Mouse (Mus musculus) fat pad, adult 2 months (tissue): ENCODE measurements around the gene Wdsub1.
"Not testable (repeated sequence)": the region's sequence is repeated elsewhere in the genome, so short reads cannot be mapped to it uniquely, and the experiment has no call there.

ENCODE experiments used
- DNase-seq: peaks from one replicate; pipeline ENCODE4 v3.0.0-alpha.2; 2011; ENCODE audit warnings: low read depth, low spot score; ENCODE audit errors: extremely low read depth

The Wdsub1 gene

GRCm38 (mm10) chr2:59881831-59882741 lies at the start of gene Wdsub1:
Gene Wdsub1, minus strand, starts transcription at chr2:59882591.
- DNase-seq, result no peak

- no peak for DNase-seq
These were observed 31.2 kb upstream of the Wdsub1 start for GRCm38 (mm10) chr2:59913610-59914009.

GRCm38 (mm10) chr2:59908048-59908447 lies 25.7 kb upstream of the Wdsub1 start:
- DNase-seq, result no peak

- DNase-seq, result no peak
These were observed 21.6 kb upstream of the Wdsub1 start for GRCm38 (mm10) chr2:59904007-59904406.

GRCm38 (mm10) chr2:59898666-59899065 lies 16.3 kb upstream of the Wdsub1 start:
- no peak for DNase-seq

GRCm38 (mm10) chr2:59898105-59898504 lies 15.7 kb upstream of the Wdsub1 start:
- DNase-seq, result no peak

- DNase-seq, result no peak
These were observed 14.4 kb upstream of the Wdsub1 start for GRCm38 (mm10) chr2:59896837-59897236.

GRCm38 (mm10) chr2:59896400-59896799 lies 14.0 kb upstream of the Wdsub1 start:
- no peak for DNase-seq

- no peak for DNase-seq
These were observed 7.3 kb upstream of the Wdsub1 start for GRCm38 (mm10) chr2:59889699-59890098.

GRCm38 (mm10) chr2:59882742-59883281 lies 421 bp upstream of the Wdsub1 start:
- DNase-seq, result no peak

GRCm38 (mm10) chr2:59881404-59881803 lies 987 bp downstream of the Wdsub1 start:
- DNase-seq, result no peak

GRCm38 (mm10) chr2:59878221-59878620 lies 4.2 kb downstream of the Wdsub1 start:
- DNase-seq, result no peak

GRCm38 (mm10) chr2:59877335-59877734 lies 5.1 kb downstream of the Wdsub1 start:
- DNase-seq, result no peak

- DNase-seq, result no peak
These were observed 5.9 kb downstream of the Wdsub1 start for GRCm38 (mm10) chr2:59876482-59876881.

GRCm38 (mm10) chr2:59870526-59870925 lies 11.9 kb downstream of the Wdsub1 start:
- no peak for DNase-seq

- DNase-seq, result no peak
These were observed 19.8 kb downstream of the Wdsub1 start for GRCm38 (mm10) chr2:59862618-59863017.

- no peak for DNase-seq
These were observed 28.0 kb downstream of the Wdsub1 start for GRCm38 (mm10) chr2:59854363-59854762.

GRCm38 (mm10) chr2:59853543-59853942 lies 28.8 kb downstream of the Wdsub1 start:
- no peak for DNase-seq

- DNase-seq, result no peak
These were observed 29.5 kb downstream of the Wdsub1 start for GRCm38 (mm10) chr2:59852916-59853315.

GRCm38 (mm10) chr2:59851885-59852284 lies 30.5 kb downstream of the Wdsub1 start:
- not testable (repeated sequence) for DNase-seq

GRCm38 (mm10) chr2:59843848-59844247 lies 38.5 kb downstream of the Wdsub1 start:
- no peak for DNase-seq

GRCm38 (mm10) chr2:59843156-59843555 lies 39.2 kb downstream of the Wdsub1 start:
- DNase-seq, result no peak
